Mouse (Mus musculus) liver, postnatal 0 days (tissue): Measurements from ENCODE around the gene Dennd2a. TPM values are rescaled to one million over a fixed set of nuclear protein-coding genes. Genes with fewer than 3 reads are reported as not detected.
"Not testable (repeated sequence)": the region's sequence is repeated elsewhere in the genome, so short reads cannot be mapped to it uniquely, and the experiment has no call there.

Experiments
- ATAC-seq: fragments of 200-750 bp; cut with Nextera tagmentation; 2 replicates; pipeline ENCODE4 v1.8.0; 2017; ENCODE audit warnings: mild to moderate bottlenecking, moderate library complexity
- DNase-seq: peaks from one replicate; pipeline ENCODE4 v3.0.0-alpha.2; 2016
- H3K27ac ChIP-seq: fragments of 300-500 bp; sonication (generic); 2 replicates; pipeline ENCODE4 v1.5.1; 2014; ENCODE audit warnings: antibody characterized with exemption, moderate library complexity, mild to moderate bottlenecking, low read depth
- H3K27me3 ChIP-seq: fragments of 300-500 bp; sonication (generic); 2 replicates; pipeline ENCODE4 v1.6.1; 2014; ENCODE audit warnings: low read length, control low read depth, mixed read lengths; ENCODE audit not compliant: insufficient read depth
- H3K36me3 ChIP-seq: fragments of 300-500 bp; sonication (generic); replicated peaks from 2 replicates; pipeline ENCODE4 v1.6.1; 2014; ENCODE audit warnings: mild to moderate bottlenecking, control low read depth, low read length, moderate library complexity, mixed read lengths; ENCODE audit not compliant: insufficient read depth
- H3K4me1 ChIP-seq: fragments of 300-500 bp; sonication (generic); 2 replicates; pipeline ENCODE4 v1.6.1; 2014; ENCODE audit warnings: antibody characterized with exemption, mild to moderate bottlenecking, control low read depth; ENCODE audit not compliant: insufficient read depth
- H3K4me2 ChIP-seq: fragments of 300-500 bp; sonication (generic); 2 replicates; pipeline ENCODE4 v1.6.1; 2014; ENCODE audit warnings: low read depth, mild to moderate bottlenecking, low read length, moderate library complexity, mixed read lengths
- H3K4me3 ChIP-seq: fragments of 300-500 bp; sonication (generic); 2 replicates; pipeline ENCODE4 v1.5.1; 2014; ENCODE audit warnings: low read depth, low read length
- H3K9ac ChIP-seq: fragments of 300-500 bp; sonication (generic); replicated peaks from 2 replicates; pipeline ENCODE4 v1.6.1; 2014; ENCODE audit warnings: mild to moderate bottlenecking, moderate library complexity
- H3K9me3 ChIP-seq: fragments of 300-500 bp; sonication (generic); 2 replicates; pipeline ENCODE4 v1.6.1; 2016; ENCODE audit warnings: mild to moderate bottlenecking, control low read depth, low read length, mixed read lengths
- CTCF ChIP-seq: sonication (generic); IDR thresholded peaks from 2 replicates; pipeline ENCODE4 v1.5.1; 2016; ENCODE audit warnings: antibody characterized with exemption, low read depth
- EP300 ChIP-seq: IDR thresholded peaks from 2 replicates; pipeline ENCODE4 v1.6.1; 2016; ENCODE audit warnings: antibody characterized with exemption, low read depth, mild to moderate bottlenecking
- WGBS: fragments of 180-500 bp; shearing (Covaris S2); extraction: QIAGEN DNeasy Blood & Tissue Kit; methylation state at CpG from one replicate; pipeline ENCODE4 v1.1.7; 2014; ENCODE audit not compliant: insufficient replicate concordance; 5-methylcytosine and 5-hydroxymethylcytosine counted together
- polyA plus RNA-seq: library from polyadenylated mRNA; unstranded; fragments of >200 nt; fragmentation: Nextera tagmentation; extraction: Ambion mirVana; gene quantifications from 2 replicates; pipeline ENCODE4 v1.2.1, GENCODE M21; 2015

The Dennd2a gene
- polyA plus RNA-seq, 1 experiment from 2014 or later, result 1.6 TPM

GRCm38 (mm10) chr6:39450580-39450979 is 107.1 kb downstream of the Dennd2a start:
- Histone ChIP-seq H3K4me1 (no peaks in the 10 kb centered on the region), H3K9me3 (no peaks in the 10 kb centered on the region), H3K36me3 (no peaks in the 10 kb centered on the region), H3K4me2 (no peak overlapping the region), H3K4me3 (no peak overlapping the region), H3K9ac (no peak overlapping the region), H3K27me3 (no peaks in the 10 kb centered on the region), H3K27ac (no peak overlapping the region)
- ATAC-seq (no peak), DNase-seq (no peak)
- no peak for TF ChIP-seq EP300
- no peak for TF ChIP-seq CTCF
- 82% methylated on average over 4 of the region's 4 CpGs for WGBS

- Histone ChIP-seq H3K4me2 (no peak overlapping the region), H3K9ac (no peak overlapping the region), H3K4me3 (no peak overlapping the region), H3K4me1 (no peaks in the 10 kb centered on the region), H3K27me3 (no peaks in the 10 kb centered on the region), H3K36me3 (no peaks in the 10 kb centered on the region), H3K9me3 (no peaks in the 10 kb centered on the region), H3K27ac (no peak overlapping the region)
- peak; percentile 56; the same call in 1 of the 2 replicates for ATAC-seq
- TF ChIP-seq CTCF, result no peak
- no peak for TF ChIP-seq EP300
- 49% methylated on average over 4 of the region's 4 CpGs for WGBS
- no peak for DNase-seq
These were observed 110.1 kb downstream of the Dennd2a start for GRCm38 (mm10) chr6:39447429-39448185.

- no peaks in the 10 kb centered on the region for H3K36me3 ChIP-seq
- H3K4me2 ChIP-seq, result 0 out of 2 replicates have a peak overlapping the region, but pooled peaks have one; percentile 13
- no peaks in the 10 kb centered on the region for H3K9me3 ChIP-seq
- H3K27me3 ChIP-seq, result no peaks in the 10 kb centered on the region
- H3K4me1 ChIP-seq, result no peaks in the 10 kb centered on the region
- peak; percentile 31 for TF ChIP-seq CTCF
- TF ChIP-seq EP300, result no peak
- ATAC-seq, result no peak
- DNase-seq, result no peak
- no peak overlapping the region for H3K27ac ChIP-seq
- H3K4me3 ChIP-seq, result no peak overlapping the region
- WGBS, result 29% methylated on average over 19 of the region's 19 CpGs
- no peak overlapping the region for H3K9ac ChIP-seq
These were observed 111.7 kb downstream of the Dennd2a start for GRCm38 (mm10) chr6:39445801-39446572.

- ATAC-seq, result no peak
- Histone ChIP-seq H3K4me3 (no peak overlapping the region), H3K4me1 (no peaks in the 10 kb centered on the region), H3K27me3 (0 out of 2 replicates have a peak, but pooled peaks cover 2% of the 10 kb centered on the region), H3K9ac (no peak overlapping the region), H3K4me2 (no peak overlapping the region), H3K9me3 (no peaks in the 10 kb centered on the region), H3K36me3 (no peaks in the 10 kb centered on the region), H3K27ac (no peak overlapping the region)
- DNase-seq, result no peak
- TF ChIP-seq EP300, result no peak
- no peak for TF ChIP-seq CTCF
These were observed 114.8 kb downstream of the Dennd2a start for GRCm38 (mm10) chr6:39442786-39443287.

GRCm38 (mm10) chr6:39440207-39440606 is 117.5 kb downstream of the Dennd2a start:
- Histone ChIP-seq H3K27me3 (0 out of 2 replicates have a peak, but pooled peaks cover 2% of the 10 kb centered on the region), H3K27ac (no peak overlapping the region), H3K4me2 (no peak overlapping the region), H3K4me3 (no peak overlapping the region), H3K4me1 (peaks cover 10% of the 10 kb centered on the region; the same call in 1 of the 2 replicates), H3K36me3 (no peaks in the 10 kb centered on the region), H3K9ac (no peak overlapping the region), H3K9me3 (no peaks in the 10 kb centered on the region)
- no peak for TF ChIP-seq EP300
- TF ChIP-seq CTCF, result no peak
- ATAC-seq (no peak), DNase-seq (no peak)

GRCm38 (mm10) chr6:39437519-39437918 is 120.1 kb downstream of the Dennd2a start:
- H3K27ac ChIP-seq, DNase-seq, H3K9ac ChIP-seq, H3K4me3 ChIP-seq, H3K36me3 ChIP-seq, ATAC-seq, H3K27me3 ChIP-seq, H3K4me2 ChIP-seq, H3K9me3 ChIP-seq: not testable (repeated sequence)
- H3K4me1 ChIP-seq, result peaks cover 21% of the 10 kb centered on the region
- WGBS, result 89% methylated on average over 6 of the region's 6 CpGs
